ENCODE assay signal across 13 mouse cellular contexts in the genomic region with DNA sequence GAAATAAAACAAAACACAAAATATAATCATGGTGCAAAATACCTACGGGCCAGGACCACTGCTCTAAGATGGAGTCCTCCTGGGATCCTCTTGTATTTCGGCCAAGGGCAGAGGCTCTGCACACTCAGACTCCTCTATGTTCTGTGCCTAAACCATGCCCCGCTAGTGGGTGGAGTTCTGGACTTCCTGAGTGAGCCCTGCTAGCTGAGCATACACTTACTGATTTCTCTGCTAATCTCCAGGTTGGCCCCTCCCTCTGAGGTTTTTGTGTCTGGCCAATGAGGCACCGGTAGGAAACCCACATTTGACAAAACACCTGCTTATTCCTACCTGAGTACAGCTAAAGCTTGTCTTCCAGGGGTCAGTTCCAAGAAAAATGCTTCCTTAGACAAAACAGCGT. TPM values are rescaled to one million over a fixed set of nuclear protein-coding genes. Genes with fewer than 3 reads are reported as not detected.
"Had no signal": no experiment of that assay in that cellular context is flagged by ENCODE, and none has a peak within 500 bp of the region (broad histone marks: within the 10 kb centered on the region; RNA-seq: fewer than 3 reads in every experiment).

No protein-coding gene starts in this region.

- H3K36me3 ChIP-seq: limb, embryonic 13.5 days; liver, embryonic 15.5 days; midbrain, embryonic 13.5 days; neural tube, embryonic 15.5 days had no signal

- H3K27ac ChIP-seq: limb, embryonic 13.5 days; liver, embryonic 15.5 days; midbrain, embryonic 13.5 days; neural tube, embryonic 15.5 days had no signal

- ATAC-seq: midbrain, embryonic 13.5 days had no signal

- H3K4me3 ChIP-seq: limb, embryonic 13.5 days; liver, embryonic 15.5 days; midbrain, embryonic 13.5 days; neural tube, embryonic 15.5 days had no signal

- DNase-seq: kidney, adult 18-20 months; kidney, postnatal 14 days; left cerebral cortex, postnatal 4 days; lung, embryonic 14.5 days; lung, postnatal 10 days; right cerebral cortex, postnatal 4 days; thymus, adult 18-20 months; thymus, postnatal 36 days had no signal

- H3K4me2 ChIP-seq: limb, embryonic 13.5 days; liver, embryonic 15.5 days; lung, embryonic 14.5 days; midbrain, embryonic 13.5 days; neural tube, embryonic 15.5 days had no signal

- H3K9me3 ChIP-seq: limb, embryonic 13.5 days; liver, embryonic 15.5 days; midbrain, embryonic 13.5 days; neural tube, embryonic 15.5 days had no signal

- H3K9ac ChIP-seq: limb, embryonic 13.5 days; liver, embryonic 15.5 days; lung, embryonic 14.5 days; midbrain, embryonic 13.5 days; neural tube, embryonic 15.5 days had no signal

RNA-seq across cellular contexts. Expression of a gene that starts 2.3 kb away (rescaled TPM):
- total RNA-seq: left cerebral cortex, adult 18-20 months had no signal
